ENCODE assay signal across 26 mouse cellular contexts in the genomic region with DNA sequence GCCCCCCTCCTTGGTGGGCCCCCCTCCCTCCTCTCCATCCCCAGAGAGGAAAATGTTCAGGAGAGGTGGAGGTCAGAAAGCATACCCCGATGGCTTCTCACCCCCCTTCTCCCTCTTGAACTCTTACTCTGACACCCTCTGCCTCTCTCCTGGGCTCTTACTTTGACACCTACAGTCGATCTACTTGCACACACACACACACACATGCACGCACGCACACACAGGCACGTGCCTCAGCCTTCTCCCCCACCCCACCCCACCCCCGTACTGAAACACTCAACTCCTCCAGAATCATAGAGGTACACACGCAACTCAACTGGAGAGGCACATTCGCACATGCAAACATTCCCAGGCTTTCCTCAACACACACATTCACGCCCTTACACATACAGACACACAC. TPM values are rescaled to one million over a fixed set of nuclear protein-coding genes. Genes with fewer than 3 reads are reported as not detected.
"Had no signal": no experiment of that assay in that cellular context is flagged by ENCODE, and none has a peak within 500 bp of the region (broad histone marks: within the 10 kb centered on the region; RNA-seq: fewer than 3 reads in every experiment).

No protein-coding gene starts in this region.

- H3K27me3 ChIP-seq: midbrain, embryonic 15.5 days had no signal

- DNase-seq: kidney, adult 18-20 months; kidney, adult 9 months; kidney, postnatal 14 days; kidney, postnatal 4 days; layer of hippocampus, adult 9-11 months; layer of hippocampus, postnatal 36 days; liver, embryonic 13.5 days; lung, adult 2 months; thymus, adult 18-20 months; thymus, postnatal 36 days had no signal

- ATAC-seq: midbrain, embryonic 15.5 days had no signal

- H3K4me2 ChIP-seq: liver, embryonic 13.5 days; midbrain, embryonic 12.5 days; midbrain, embryonic 15.5 days; neural tube, embryonic 12.5 days had no signal

- H3K36me3 ChIP-seq: liver, embryonic 13.5 days; midbrain, embryonic 12.5 days; midbrain, embryonic 15.5 days; neural tube, embryonic 12.5 days had no signal

- H3K4me3 ChIP-seq: left cerebral cortex, adult 2 months; liver, embryonic 13.5 days; midbrain, embryonic 12.5 days; midbrain, embryonic 15.5 days; neural tube, embryonic 12.5 days had no signal

- H3K9me3 ChIP-seq: liver, embryonic 13.5 days; midbrain, embryonic 12.5 days; midbrain, embryonic 15.5 days; neural tube, embryonic 12.5 days had no signal

- H3K27ac ChIP-seq: liver, embryonic 13.5 days; macrophage; midbrain, embryonic 12.5 days; midbrain, embryonic 15.5 days; neural tube, embryonic 12.5 days had no signal

- H3K9ac ChIP-seq: liver, embryonic 13.5 days; midbrain, embryonic 12.5 days; midbrain, embryonic 15.5 days; neural tube, embryonic 12.5 days had no signal

RNA-seq across cellular contexts. Expression of gene 3100002H09Rik, which starts 16.9 kb away (rescaled TPM):
- total RNA-seq: liver, adult 2 months; megakaryocyte, adult 5-6 weeks had no signal
- polyA plus RNA-seq: limb, embryonic 11.5 days; limb, embryonic 14.5 days; liver, adult 2 months; liver, embryonic 13.5 days; liver, embryonic 16.5 days; lung, adult 2 months; lung, embryonic 16.5 days; small intestine, adult 2 months; spleen, adult 2 months; stomach, embryonic 16.5 days; testis, adult 2 months; urinary bladder, adult 2 months had no signal
